Mouse (Mus musculus): ENCODE results near the gene Zmiz1. TPM values are rescaled to one million over a fixed set of nuclear protein-coding genes. Genes with fewer than 3 reads are reported as not detected.

Zmiz1 gene
- total RNA-seq (2021) = 10 to 100 TPM; 88.1 to 94.5 TPM

- DNase-seq = peak; percentile 83 to 86
Observed at GRCm38 (mm10) chr14:25459016-25459393, at the start of gene Zmiz1. Gene Zmiz1 (plus strand): TSS chr14:25459185.

DNA sequence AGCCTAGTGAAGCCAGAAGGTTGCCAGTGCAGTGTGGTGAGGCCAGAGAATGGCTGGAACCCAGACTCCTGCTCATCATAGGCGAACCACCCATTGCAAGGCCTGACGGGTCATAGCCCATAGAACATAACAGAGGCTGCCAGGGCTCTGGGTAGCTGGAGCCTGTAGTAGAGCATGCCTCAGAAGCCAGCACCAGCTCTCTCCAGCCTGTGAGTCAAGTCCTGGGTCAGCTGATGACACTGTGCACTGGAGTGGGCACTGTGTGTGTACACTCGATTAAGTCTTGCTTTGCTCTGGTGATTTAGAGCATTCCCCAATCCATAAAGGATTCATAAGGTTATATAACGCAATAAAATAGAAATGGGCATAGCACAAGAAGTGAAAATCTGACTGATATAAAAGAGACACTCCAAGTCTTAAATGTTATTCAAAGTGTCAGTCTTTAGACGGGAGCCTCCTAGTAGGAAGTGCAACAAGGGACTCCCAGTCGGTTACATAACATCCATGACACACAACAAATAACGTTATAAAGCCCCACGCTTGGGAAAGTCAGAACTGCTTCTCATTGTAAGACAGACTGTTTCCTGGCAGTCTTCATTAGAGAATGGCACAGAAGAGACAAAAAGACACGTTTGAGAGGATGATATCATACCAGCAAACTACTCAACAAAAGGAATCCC is 47.0 kb upstream of the Zmiz1 start:
- no peak for DNase-seq

GRCm38 (mm10) chr14:25412811-25413210 is 46.2 kb upstream of the Zmiz1 start:
- no peak for DNase-seq

GRCm38 (mm10) chr14:25413510-25413909 is 45.5 kb upstream of the Zmiz1 start:
- DNase-seq = no peak

- no peak for DNase-seq
Observed at GRCm38 (mm10) chr14:25414115-25414514, 44.9 kb upstream of the Zmiz1 start.

DNA sequence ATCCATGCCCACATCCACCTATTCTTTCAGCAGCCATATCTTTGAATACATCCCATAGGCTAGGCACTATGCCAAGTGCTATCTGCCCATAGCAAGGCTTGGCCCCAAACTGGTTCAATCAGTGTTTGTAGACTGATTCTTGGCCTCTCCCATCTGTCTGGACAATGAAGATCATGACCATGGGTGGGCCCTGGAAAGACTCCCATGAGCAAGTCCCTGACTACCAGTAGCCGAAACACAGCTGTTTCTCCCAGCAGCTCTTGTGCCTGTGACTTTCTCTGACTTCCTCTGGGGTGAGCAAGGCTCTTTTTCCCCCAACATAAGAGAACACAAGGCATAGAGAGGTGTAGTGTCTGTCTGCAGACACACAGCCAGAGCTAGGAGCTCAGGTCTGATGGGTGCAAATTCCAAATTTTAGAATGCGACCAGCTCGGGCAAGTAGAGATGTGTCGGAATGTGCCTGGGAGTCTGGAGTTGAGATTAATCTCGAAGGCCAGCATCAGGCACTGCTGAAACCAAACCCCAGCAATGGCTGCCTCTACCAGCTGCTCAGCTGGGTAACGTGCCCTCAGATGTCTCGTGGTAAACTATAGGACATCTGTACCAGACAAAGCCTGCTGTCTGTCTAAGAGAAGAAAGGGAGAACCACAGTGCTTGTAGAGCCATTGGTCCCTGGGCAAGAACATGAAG is 38.8 kb upstream of the Zmiz1 start:
- no peak for DNase-seq

GRCm38 (mm10) chr14:25420987-25421386 is 38.0 kb upstream of the Zmiz1 start:
- DNase-seq = peak in 1 of 2 experiments; percentile 8

DNA sequence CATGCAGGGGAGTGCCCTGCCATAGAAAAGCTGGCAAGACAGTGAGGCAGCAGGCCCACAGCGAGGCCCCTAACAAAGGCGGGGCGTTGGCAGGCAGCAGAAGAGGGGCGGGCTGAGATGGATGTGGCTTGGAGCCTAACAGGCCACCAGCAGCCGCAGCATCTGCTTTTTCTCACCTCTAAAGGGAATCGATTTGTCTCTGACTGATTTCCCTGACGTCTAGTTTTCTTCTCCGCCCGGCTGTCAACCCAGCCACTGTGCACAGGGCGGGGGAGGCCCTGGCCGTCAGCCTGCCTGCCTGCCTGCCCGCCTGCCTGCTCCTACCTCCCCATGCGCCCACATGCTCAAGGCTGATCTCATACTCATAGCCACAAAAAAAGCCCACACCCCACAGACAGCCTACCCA is 37.4 kb upstream of the Zmiz1 start:
- peak; percentile 77 to 85 for DNase-seq

DNA sequence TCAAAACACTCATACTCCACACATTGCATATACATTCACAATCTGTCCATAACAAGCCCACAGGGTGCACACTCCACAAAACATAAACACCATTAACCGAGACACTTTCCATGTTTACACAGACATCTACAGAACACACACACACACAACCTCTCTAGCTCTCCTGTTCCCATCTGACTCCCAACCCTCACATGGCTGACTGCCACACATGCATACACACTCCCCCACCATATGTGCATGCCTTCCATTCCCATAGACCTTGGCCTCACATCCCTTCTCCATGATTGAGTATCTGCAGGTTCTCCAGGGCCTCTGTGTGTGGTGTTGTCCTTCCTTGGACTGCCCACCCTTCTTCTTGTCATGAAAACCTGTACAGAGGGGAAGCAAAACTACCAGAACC is 36.0 kb upstream of the Zmiz1 start:
- DNase-seq = no peak

GRCm38 (mm10) chr14:25423721-25424443 is 35.1 kb upstream of the Zmiz1 start:
- no peak for DNase-seq

DNA sequence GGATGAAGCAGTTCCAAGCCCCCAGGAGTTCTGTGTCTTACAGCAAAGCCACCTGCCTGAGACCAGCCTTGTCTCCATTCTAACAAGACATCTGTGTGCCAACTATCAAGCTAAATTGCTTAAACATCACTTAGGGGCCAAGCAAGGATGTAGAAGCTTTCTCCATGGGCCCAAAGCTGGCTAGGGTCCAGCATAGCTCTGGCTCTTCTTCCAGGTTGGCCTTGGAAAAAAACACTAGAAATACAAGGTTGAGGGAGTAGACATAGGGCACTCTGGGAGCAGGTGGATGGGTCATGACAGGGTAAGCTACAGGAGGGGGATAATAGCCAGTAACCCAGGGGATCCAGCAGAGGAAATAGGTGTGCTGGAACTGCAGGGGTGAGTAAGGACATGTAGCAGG is 20.7 kb upstream of the Zmiz1 start:
- no peak for DNase-seq

DNA sequence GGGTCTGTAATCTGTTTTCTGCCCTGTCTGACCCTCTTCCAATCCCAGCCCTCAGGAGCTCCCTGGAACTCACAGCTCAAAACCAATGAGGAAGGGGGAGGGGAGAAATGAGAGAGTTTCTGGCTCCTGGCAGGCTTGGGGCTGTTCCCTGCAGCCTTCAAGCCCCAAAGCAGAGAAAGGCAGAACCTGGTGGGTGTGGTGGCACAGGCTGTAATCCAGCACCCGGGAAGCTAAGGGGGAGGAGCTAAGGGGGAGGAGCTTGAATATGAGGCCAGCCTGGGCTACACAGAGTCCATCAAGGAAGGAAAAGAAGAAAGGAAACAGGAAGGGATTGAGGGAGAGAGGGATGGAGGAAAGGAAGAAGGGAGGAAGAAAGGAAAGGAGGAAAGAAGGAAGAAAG is 18.9 kb upstream of the Zmiz1 start:
- no peak for DNase-seq

DNA sequence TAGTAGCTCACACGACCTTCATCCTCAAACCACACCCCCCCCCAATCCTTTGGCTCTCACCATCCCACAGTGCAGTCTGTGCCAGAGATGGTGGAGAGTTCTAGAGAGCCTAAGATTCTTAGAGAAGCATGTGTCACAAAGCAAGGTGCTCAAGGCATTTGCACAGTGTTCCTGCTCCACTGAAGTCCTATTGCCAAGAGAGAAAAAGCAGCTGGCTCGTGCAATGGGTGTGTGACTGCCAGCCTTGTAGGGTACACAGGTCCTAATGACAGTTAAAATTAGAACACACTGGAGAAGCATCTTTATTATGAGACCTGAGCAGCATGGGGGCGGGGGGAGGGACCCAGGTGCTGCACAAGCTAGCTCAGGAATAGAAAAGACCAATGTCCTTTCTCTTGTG is 18.2 kb upstream of the Zmiz1 start:
- DNase-seq = no peak

DNA sequence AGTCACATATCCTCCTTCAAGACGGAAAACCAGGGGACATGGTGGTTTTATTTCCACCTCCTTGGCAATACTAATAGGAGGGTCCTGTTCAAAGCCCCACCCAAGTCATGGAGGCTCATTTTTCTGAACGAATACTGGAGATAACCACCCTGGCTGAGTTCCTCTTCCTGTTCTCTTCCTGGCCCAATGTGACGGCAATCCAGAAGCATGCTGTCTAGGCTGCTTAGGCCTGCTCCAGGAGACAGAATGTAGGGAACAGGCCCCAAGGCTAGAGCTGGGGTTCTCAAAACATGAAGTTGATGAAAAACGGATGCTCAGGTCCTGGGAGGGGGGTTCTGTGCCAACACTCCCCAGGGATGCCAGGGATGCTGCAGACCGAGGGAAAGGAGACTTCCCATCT is 17.5 kb upstream of the Zmiz1 start:
- DNase-seq = no peak

DNA sequence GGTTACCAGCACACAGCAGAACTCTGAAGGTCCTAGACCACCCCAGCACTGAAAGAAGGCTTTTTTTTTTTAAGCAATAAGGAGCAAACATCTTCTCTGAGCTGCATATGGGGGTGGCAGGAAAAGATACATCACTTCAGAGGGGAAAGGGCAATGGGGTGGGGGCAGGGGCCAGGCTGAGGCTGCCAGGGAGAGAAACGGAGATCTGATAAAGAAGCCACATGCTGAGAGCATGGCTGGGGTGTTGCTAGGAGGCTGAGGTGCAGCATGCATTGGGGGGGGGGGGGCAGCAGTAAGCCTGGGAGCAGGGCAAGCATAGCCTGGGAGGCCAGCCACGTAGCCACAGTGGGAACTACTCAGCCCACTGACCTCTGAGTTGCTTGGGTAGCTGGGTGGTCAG is 16.3 kb upstream of the Zmiz1 start:
- DNase-seq = no peak

- DNase-seq = no peak
Observed at GRCm38 (mm10) chr14:25447136-25447775, 11.7 kb upstream of the Zmiz1 start.

DNA sequence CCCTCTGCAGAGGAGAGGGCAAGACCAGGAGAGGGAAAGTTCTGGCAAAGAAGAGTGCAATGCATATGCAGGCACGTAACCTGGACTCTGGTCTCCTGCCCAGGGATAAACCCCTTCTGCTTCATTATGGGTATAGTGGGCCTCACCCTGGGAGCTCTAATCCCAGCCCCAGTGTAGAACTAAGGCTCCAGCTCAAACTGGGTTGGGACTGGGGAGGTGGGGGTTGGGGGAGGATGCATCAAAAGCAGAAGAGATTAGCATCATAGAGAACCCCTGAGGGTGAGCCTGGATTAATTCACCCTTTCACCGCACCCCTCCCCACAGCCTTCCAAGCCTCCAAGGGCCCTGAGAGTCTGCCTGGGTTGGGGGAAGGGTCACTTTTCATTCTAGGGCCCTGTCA is 10.5 kb upstream of the Zmiz1 start:
- DNase-seq = no peak

GRCm38 (mm10) chr14:25451099-25451667 is 7.8 kb upstream of the Zmiz1 start:
- no peak for DNase-seq

DNA sequence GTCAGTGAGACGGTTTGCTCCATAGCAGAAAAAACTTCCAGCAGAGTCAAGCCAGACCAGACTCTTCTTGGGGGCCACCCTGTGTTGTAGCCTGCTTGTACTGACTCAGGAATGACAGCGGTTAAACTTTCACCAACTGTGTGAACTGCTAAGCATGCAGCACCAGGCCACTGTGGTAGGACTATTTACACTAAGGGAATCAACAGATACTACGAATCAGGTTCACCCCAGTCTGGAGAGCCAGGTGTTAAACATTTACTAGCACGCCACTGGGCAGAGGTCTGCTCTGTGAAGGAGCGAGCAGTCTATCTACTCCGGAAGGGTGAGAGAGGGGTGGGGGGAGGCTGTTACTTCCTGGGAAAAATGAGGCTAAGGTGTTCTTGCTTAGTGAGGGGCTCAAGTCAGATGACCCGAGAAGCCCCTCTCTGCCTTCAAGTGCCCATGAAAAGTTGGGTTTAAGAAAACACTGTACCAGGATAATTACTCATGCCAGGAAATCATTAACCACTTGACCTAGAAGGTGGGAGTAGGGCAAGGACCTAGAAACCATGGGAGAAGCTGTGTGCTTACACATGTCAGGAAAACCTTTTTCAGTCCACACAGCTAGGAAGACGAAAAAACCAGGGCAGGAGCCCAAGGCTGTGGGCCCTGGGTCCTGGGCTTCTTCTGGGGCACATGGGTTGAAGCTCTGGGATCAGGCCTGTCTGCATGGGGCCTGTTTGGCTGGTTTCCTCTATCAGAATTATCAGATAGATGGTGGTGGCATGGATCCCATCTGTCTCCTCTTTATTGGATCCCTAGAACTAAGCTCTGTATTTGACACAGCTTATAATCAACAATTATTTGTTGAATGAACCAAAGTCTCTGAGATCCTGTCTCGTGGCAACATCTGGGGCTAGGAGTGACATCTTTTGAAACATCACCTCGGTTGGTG is 7.0 kb upstream of the Zmiz1 start:
- DNase-seq = no peak

- DNase-seq = no peak
Observed at GRCm38 (mm10) chr14:25452633-25453025, 6.4 kb upstream of the Zmiz1 start.

- no peak for DNase-seq
Observed at GRCm38 (mm10) chr14:25454066-25454760, 4.8 kb upstream of the Zmiz1 start.
